Mouse (Mus musculus) large intestine, adult 2 months (tissue): ENCODE data around the gene Hdac7. TPM values are rescaled to one million over a fixed set of nuclear protein-coding genes. Genes with fewer than 3 reads are reported as not detected.
"Not testable (repeated sequence)": the region's sequence is repeated elsewhere in the genome, so short reads cannot be mapped to it uniquely, and the experiment has no call there.

Experiments used
- DNase-seq: peaks from one replicate; pipeline ENCODE4 v3.0.0-alpha.2; 2012; ENCODE audit warnings: low read depth, low spot score
- WGBS: fragments of 180-500 bp; shearing (Covaris S2); methylation state at CpG from one replicate; pipeline ENCODE4 v1.1.7; 2018; 5-methylcytosine and 5-hydroxymethylcytosine counted together
- polyA plus RNA-seq: library from polyadenylated mRNA; depleted of rRNA; stranded (reverse); fragments of >200 nt; gene quantifications from 2 replicates; pipeline ENCODE4 v1.2.3, GENCODE M21; 2012; rRNA removed

Gene Hdac7
- polyA plus RNA-seq = 22.9 and 23.1 TPM in 2 replicates

GRCm38 (mm10) chr15:97844037-97845034, at the start of gene Hdac7:
TSS of gene Hdac7 (minus strand) at chr15:97844502.
- DNase-seq = no peak
- 81% methylated on average over 19 of the region's 19 CpGs for WGBS

- 30% methylated on average over 8 of the region's 8 CpGs for WGBS
- no peak for DNase-seq
Observed at GRCm38 (mm10) chr15:97892506-97892905, 48.2 kb upstream of the Hdac7 start.

- WGBS = 58% methylated on average over 10 of the region's 10 CpGs
- no peak for DNase-seq
Observed at GRCm38 (mm10) chr15:97890450-97890849, 46.1 kb upstream of the Hdac7 start.

GRCm38 (mm10) chr15:97890017-97890416, 45.7 kb upstream of the Hdac7 start:
- WGBS = 22% methylated on average over 11 of the region's 11 CpGs
- no peak for DNase-seq

- no peak for DNase-seq
- WGBS = 75% methylated on average over 10 of the region's 10 CpGs
Observed at GRCm38 (mm10) chr15:97887541-97888016, 43.3 kb upstream of the Hdac7 start.

- DNase-seq = no peak
- WGBS = 68% methylated on average over 8 of the region's 8 CpGs
Observed at GRCm38 (mm10) chr15:97881423-97881822, 37.1 kb upstream of the Hdac7 start.

- WGBS = 47% methylated on average over 9 of the region's 9 CpGs
- DNase-seq = no peak
Observed at GRCm38 (mm10) chr15:97880441-97880840, 36.1 kb upstream of the Hdac7 start.

- WGBS = 55% methylated on average over 7 of the region's 7 CpGs
Observed at GRCm38 (mm10) chr15:97878696-97879328, 34.5 kb upstream of the Hdac7 start.

GRCm38 (mm10) chr15:97875784-97876183, 31.5 kb upstream of the Hdac7 start:
- 82% methylated on average over 8 of the region's 8 CpGs for whole genome bisulfite sequencing
- DNase-seq = no peak

More at GRCm38 (mm10) chr15:97878696-97879328, 34.5 kb upstream of the Hdac7 start:
- no peak for DNase-seq

GRCm38 (mm10) chr15:97873717-97874116, 29.4 kb upstream of the Hdac7 start:
- 66% methylated on average over 9 of the region's 9 CpGs for WGBS
- DNase-seq = no peak

GRCm38 (mm10) chr15:97872161-97872560, 27.9 kb upstream of the Hdac7 start:
- WGBS = 95% methylated on average over 8 of the region's 8 CpGs
- no peak for DNase-seq

- DNase-seq = no peak
- WGBS = 77% methylated on average over 19 of the region's 19 CpGs
Observed at GRCm38 (mm10) chr15:97871055-97872030, 27.0 kb upstream of the Hdac7 start.

- WGBS = 83% methylated on average over 4 of the region's 4 CpGs
- not testable (repeated sequence) for DNase-seq
Observed at GRCm38 (mm10) chr15:97870116-97870515, 25.8 kb upstream of the Hdac7 start.

- WGBS = 92% methylated on average over 6 of the region's 6 CpGs
Observed at GRCm38 (mm10) chr15:97868985-97869384, 24.7 kb upstream of the Hdac7 start.

GRCm38 (mm10) chr15:97865988-97866387, 21.7 kb upstream of the Hdac7 start:
- DNase-seq = no peak
- WGBS = 97% methylated on average over 2 of the region's 2 CpGs

More at GRCm38 (mm10) chr15:97868985-97869384, 24.7 kb upstream of the Hdac7 start:
- DNase-seq = no peak

- no peak for DNase-seq
- 67% methylated on average over 6 of the region's 6 CpGs for whole genome bisulfite sequencing
Observed at GRCm38 (mm10) chr15:97865175-97865574, 20.9 kb upstream of the Hdac7 start.

GRCm38 (mm10) chr15:97864361-97865045, 20.2 kb upstream of the Hdac7 start:
- 71% methylated on average over 8 of the region's 8 CpGs for WGBS
- DNase-seq = no peak

- no peak for DNase-seq
Observed at GRCm38 (mm10) chr15:97863494-97863881, 19.2 kb upstream of the Hdac7 start.

More at GRCm38 (mm10) chr15:97863494-97863881, 19.2 kb upstream of the Hdac7 start:
- WGBS = 90% methylated on average over 18 of the region's 18 CpGs
